Mouse (Mus musculus) bone marrow macrophage, adult 2 months (primary cell): ENCODE data around the gene Lurap1. TPM values are rescaled to one million over a fixed set of nuclear protein-coding genes. Genes with fewer than 3 reads are reported as not detected.

Source experiments
- H3K27ac ChIP-seq: 2 replicates; pipeline ENCODE4 v1.5.1; 2012; ENCODE audit warnings: low read depth, low read length; ENCODE audit not compliant: insufficient read depth
- H3K4me1 ChIP-seq: 2 replicates; pipeline ENCODE4 v1.6.1; 2012; ENCODE audit warnings: low read length; ENCODE audit not compliant: control insufficient read depth, insufficient read depth
- H3K4me3 ChIP-seq: 2 replicates; pipeline ENCODE4 v1.5.1; 2012; ENCODE audit warnings: mild to moderate bottlenecking, low read length, moderate library complexity; ENCODE audit not compliant: insufficient read depth
- CTCF ChIP-seq: IDR thresholded peaks from 2 replicates; pipeline ENCODE4 v1.5.1; 2012; ENCODE audit warnings: low read depth, mild to moderate bottlenecking, low read length, moderate library complexity
- POLR2A ChIP-seq: IDR thresholded peaks from 2 replicates; pipeline ENCODE4 v1.6.1; 2012; ENCODE audit warnings: mild to moderate bottlenecking, low read depth, low read length, borderline replicate concordance
- polyA plus RNA-seq: library from polyadenylated mRNA; stranded (reverse); fragments of >200 nt; gene quantifications from 2 replicates; pipeline ENCODE4 v1.2.4, GENCODE M21; 2012; ENCODE audit not compliant: missing spikeins, insufficient read depth, insufficient read length

Lurap1 gene
- polyA plus RNA-seq, 1 experiment, result 0.12 TPM

DNA sequence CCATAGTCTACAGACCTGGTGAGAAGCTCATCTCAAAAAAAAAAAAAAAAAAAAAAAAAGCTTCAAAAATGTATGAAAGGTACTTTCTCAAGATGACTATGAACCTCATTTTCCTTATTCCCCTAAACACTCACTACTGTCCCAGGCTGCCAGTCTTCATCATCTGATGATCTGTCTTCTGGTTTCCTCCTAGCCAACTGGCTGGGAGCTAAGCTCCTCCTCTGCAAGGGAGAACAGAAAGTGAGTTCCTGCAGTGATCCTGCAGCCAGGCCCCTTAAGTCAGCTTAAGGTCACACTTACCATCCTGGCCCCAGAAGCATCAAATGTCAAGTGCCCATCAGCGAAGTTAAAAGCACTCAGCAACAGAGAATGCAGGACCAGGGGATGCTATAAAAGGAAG, 28.4 kb downstream of the Lurap1 start:
- Histone ChIP-seq H3K4me3 (peak overlapping the region; percentile 72), H3K27ac (peak overlapping the region; percentile 37), H3K4me1 (peaks cover 10% of the 10 kb centered on the region)
- TF ChIP-seq POLR2A (no peak), CTCF (no peak)

DNA sequence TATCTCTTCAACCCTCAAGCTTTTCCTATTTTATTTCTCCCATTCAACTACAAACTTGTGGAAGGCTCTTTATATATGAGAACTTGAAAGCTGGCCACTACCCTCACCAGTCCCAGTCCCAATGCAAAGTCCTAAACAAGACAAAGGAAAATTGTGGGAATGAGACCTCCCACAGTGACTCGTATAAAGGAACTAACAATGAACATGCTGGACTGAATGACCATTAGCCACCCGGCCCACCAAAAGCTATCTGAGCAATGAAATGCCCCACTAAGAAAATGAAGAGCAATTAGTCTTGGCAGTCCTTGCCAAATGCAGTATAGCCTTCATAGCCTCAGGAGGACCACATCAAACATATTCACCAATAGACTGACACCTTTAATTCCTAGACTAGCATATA, 39.7 kb downstream of the Lurap1 start:
- no peaks in the 10 kb centered on the region for H3K4me1 ChIP-seq
- no peak overlapping the region for H3K27ac ChIP-seq
- TF ChIP-seq POLR2A (no peak), CTCF (no peak)
- no peak overlapping the region for H3K4me3 ChIP-seq

DNA sequence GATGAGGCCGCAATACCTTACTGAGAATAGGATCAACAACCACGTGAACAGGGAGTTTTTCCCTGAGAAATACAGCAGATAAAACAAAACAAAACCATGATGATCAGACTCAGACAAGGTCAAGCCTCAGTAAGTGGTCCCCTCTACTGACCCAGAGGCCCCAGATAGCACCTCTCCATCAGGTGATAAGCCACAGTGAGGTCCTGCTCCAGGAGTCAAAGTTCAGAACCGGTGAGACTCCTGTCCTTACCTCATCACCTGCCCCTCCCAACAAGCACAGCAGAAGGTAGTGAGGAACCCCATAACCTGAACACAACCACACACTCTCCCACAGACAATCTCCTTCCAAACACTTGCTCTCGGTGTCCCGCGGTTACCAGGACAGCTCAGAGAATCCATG, 40.4 kb downstream of the Lurap1 start:
- Histone ChIP-seq H3K4me1 (no peaks in the 10 kb centered on the region), H3K27ac (no peak overlapping the region), H3K4me3 (no peak overlapping the region)
- TF ChIP-seq POLR2A (no peak), CTCF (no peak)

- H3K4me3 ChIP-seq, result no peak overlapping the region
- H3K4me1 ChIP-seq, result no peaks in the 10 kb centered on the region
- TF ChIP-seq POLR2A (no peak), CTCF (no peak)
- H3K27ac ChIP-seq, result no peak overlapping the region
Measured at GRCm38 (mm10) chr4:116105278-116105677, 45.9 kb downstream of the Lurap1 start.

DNA sequence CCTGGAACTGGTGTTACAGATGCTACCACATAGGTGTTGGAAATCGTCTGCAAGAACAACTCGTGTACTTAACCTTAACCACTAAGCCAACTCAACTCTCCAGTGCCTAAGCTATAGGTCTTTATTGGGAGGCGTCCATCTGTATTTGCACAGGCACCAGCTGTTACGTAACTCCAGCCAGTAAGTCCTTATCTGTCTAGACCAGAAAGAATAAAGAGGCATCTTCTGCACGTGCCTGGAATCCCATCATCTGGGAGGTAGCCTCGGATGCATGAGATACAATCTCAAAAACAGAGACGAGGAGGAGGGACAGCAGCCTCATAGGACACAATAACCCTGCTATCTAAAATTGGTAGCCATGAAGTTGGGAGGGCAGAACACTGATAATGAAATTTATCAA, 50.2 kb downstream of the Lurap1 start:
- 0 out of 2 replicates have a peak, but pooled peaks cover 3% of the 10 kb centered on the region for H3K4me1 ChIP-seq
- H3K4me3 ChIP-seq, result no peak overlapping the region
- no peak overlapping the region for H3K27ac ChIP-seq
- no peak for TF ChIP-seq POLR2A
- no peak for TF ChIP-seq CTCF

- H3K4me1 ChIP-seq, result peaks cover 16% of the 10 kb centered on the region
- no peak overlapping the region for H3K4me3 ChIP-seq
- no peak overlapping the region for H3K27ac ChIP-seq
- no peak for TF ChIP-seq POLR2A
- TF ChIP-seq CTCF, result no peak
Measured at GRCm38 (mm10) chr4:116097211-116097610, 53.9 kb downstream of the Lurap1 start.

- no peak overlapping the region for H3K27ac ChIP-seq
- H3K4me3 ChIP-seq, result no peak overlapping the region
- TF ChIP-seq POLR2A (no peak), CTCF (no peak)
- H3K4me1 ChIP-seq, result peaks cover 16% of the 10 kb centered on the region
Measured at GRCm38 (mm10) chr4:116096291-116096690, 54.8 kb downstream of the Lurap1 start.

DNA sequence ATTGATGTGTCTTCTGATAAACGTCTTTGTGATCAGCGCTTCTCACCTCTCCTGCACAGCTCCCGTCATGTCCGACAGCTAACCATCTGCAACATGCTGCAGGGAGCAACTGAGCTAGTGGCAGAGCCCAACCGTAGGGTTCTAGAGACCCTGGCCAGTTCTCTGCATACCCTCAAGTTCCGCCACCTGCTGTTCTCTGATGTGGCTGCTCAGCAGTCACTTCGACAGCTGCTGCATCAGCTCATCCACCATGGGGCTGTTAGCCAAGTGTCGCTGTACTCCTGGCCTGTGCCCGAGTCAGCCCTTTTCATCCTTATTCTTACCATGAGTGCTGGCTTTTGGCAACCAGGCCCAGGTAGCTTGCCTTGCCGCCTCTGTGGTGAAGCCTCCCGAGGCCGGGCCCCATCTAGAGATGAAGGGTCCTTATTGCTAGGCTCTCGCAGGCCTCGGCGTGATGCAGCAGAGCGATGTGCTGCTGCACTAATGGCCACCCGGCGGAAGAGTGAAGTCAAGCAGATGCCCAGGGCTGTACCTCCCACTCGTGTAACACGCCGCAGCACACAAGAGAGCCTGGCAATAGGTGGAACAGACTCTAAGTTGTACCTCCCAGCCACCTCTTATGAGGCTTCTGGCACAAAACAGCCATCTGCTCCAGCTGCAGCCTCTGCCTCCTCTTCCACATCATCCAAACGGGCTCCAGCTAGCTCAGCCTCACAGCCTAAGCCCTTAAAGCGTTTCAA, 62.5 kb downstream of the Lurap1 start:
- H3K27ac ChIP-seq, result no peak overlapping the region
- no peaks in the 10 kb centered on the region for H3K4me1 ChIP-seq
- no peak overlapping the region for H3K4me3 ChIP-seq
- TF ChIP-seq CTCF, result no peak
- no peak for TF ChIP-seq POLR2A

Other genes starting within 250 kb of the Lurap1 start
- gene Dmbx1, start 211.4 kb downstream of the Lurap1 start, polyA plus RNA-seq, result not detected in 2 replicates
- gene Faah, start 133.4 kb downstream of the Lurap1 start, polyA plus RNA-seq, result not detected in 2 replicates
- 12.4 and 12.8 TPM in 2 replicates for gene Nsun4, start 97.5 kb downstream of the Lurap1 start, polyA plus RNA-seq
- 470 and 523 TPM in 2 replicates for gene Uqcrh, start 76.3 kb downstream of the Lurap1 start, polyA plus RNA-seq
- 28.2 and 29.0 TPM in 2 replicates for gene Lrrc41, start 76.1 kb downstream of the Lurap1 start, polyA plus RNA-seq
- 10.0 and 11.7 TPM in 2 replicates for gene Rad54l, start 27.6 kb downstream of the Lurap1 start, polyA plus RNA-seq
- gene Pomgnt1, start 27.5 kb downstream of the Lurap1 start, polyA plus RNA-seq, result 22.3 and 24.0 TPM in 2 replicates
- not detected in 2 replicates for gene Tspan1, start 16.3 kb upstream of the Lurap1 start, polyA plus RNA-seq
- not detected in 2 replicates for gene 1700042G07Rik, start 22.0 kb upstream of the Lurap1 start, polyA plus RNA-seq
- not detected in 2 replicates for gene Gm49337, start 22.0 kb upstream of the Lurap1 start, polyA plus RNA-seq
- 0.33 and 1.0 TPM in 2 replicates for gene Pik3r3, start 70.3 kb upstream of the Lurap1 start, polyA plus RNA-seq